Mouse (Mus musculus) Patski (cell line): Measurements from ENCODE around the gene Gm14226. TPM values are rescaled to one million over a fixed set of nuclear protein-coding genes. Genes with fewer than 3 reads are reported as not detected.
A peak's percentile ranks its signal among the peaks of the same experiment; 100 is the strongest.
"Not testable (repeated sequence)": the region's sequence is repeated elsewhere in the genome, so short reads cannot be mapped to it uniquely, and the experiment has no call there.

Experiments
- ATAC-seq: fragments of 100-300 bp; one replicate; pipeline ENCODE4 v1.8.0; 2021
- CTCF ChIA-PET: fragments of 350-600 bp; sonication (Branson Sonifier 250); formaldehyde crosslinking; loops from one replicate; lab custom pipeline; 2022; ENCODE audit warnings: inconsistent platforms; lab: Charles Lee
- POLR2A ChIA-PET: fragments of 350-600 bp; sonication (Branson Sonifier 250); formaldehyde crosslinking; loops from one replicate; lab custom pipeline; 2022; ENCODE audit warnings: antibody characterized with exemption, inconsistent platforms; lab: Charles Lee
- DNase-seq: peaks from one replicate; pipeline ENCODE4 v3.0.0-alpha.2; 2011; ENCODE audit warnings: low read depth, low spot score
- H3K27me3 ChIP-seq: fragments of 371-371 bp; one replicate; pipeline ENCODE4 v1.5.1; 2021
- CTCF ChIP-seq: fragments of 100-300 bp; IDR thresholded peaks from one replicate; pipeline ENCODE4 v1.5.1; 2021
- in situ Hi-C: fragments of 300-500 bp; cut with MboI; formaldehyde crosslinking; loops from 3 replicates; pipeline ENCODE4 v1.11.1; 2018; ENCODE audit warnings: low pct_unique_long_range_greater_than_20kb, mixed read lengths
- polyA plus RNA-seq: library from polyadenylated mRNA; unstranded; gene quantifications from one replicate; pipeline ENCODE4 v1.2.3, GENCODE M21; 2021

The Gm14226 gene
- polyA plus RNA-seq: 0.10 TPM

GRCm38 (mm10) chr2:155018251-155018755 is at the start of gene Gm14226:
Gene Gm14226, plus strand, starts transcription at chr2:155018266.
- ATAC-seq, CTCF ChIA-PET, DNase-seq, POLR2A ChIA-PET, in situ Hi-C loops: not testable (repeated sequence)
- peaks cover 16% of the 10 kb centered on the region for H3K27me3 ChIP-seq

GRCm38 (mm10) chr2:154969740-154970397 is 48.2 kb upstream of the Gm14226 start:
- H3K27me3 ChIP-seq, CTCF ChIA-PET, POLR2A ChIA-PET, DNase-seq, ATAC-seq: not testable (repeated sequence)
- in situ Hi-C loops: loop anchor here (5.0 to 10.0 kb wide), 2 partner anchors 53 to 65 kb away; no protein-coding TSS in a partner anchor

DNA sequence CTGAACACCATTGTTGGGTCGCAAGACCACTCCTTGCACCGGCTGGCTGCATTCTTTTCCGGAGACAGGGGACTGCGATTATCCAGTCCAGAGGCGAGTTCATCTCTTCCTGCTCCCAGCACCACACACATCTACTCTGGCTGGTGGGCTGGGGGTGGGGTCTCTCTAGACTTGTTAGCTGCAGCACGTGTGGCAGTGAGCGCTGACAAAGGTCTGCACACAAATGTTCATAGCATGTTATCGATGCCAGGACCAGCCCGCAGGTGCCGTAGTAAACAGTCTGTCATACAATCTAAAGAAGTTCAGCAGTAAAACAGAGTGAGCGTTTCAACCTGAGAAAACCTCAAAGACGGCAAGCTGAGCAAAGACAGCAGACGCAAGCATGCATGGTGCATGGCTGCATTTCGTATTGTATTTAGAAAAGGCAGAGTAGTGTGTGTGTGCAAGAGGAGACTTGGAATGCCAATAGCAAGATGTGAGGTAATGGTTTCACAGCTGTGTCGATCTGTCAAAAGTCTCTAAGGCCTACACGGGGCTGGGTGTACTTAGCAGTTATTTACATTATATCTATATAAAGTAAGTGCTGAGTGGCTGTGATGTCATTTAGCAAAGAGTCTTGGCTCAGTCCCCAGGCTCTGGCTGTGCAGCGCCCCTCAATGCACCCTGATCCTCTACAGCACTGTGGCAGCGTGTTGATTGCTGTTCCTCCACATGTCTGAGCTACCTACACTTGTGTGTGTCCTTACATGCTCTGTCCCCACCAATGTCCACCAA is 46.0 kb upstream of the Gm14226 start:
- no peaks in the 10 kb centered on the region for H3K27me3 ChIP-seq
- ChIA-PET CTCF (no interaction called here), POLR2A (no interaction called here)
- DNase-seq (no peak), ATAC-seq (no peak)
- in situ Hi-C loops: loop anchor here (5.0 to 10.0 kb wide), 2 partner anchors 55 to 63 kb away; no protein-coding TSS in a partner anchor
- TF ChIP-seq CTCF: no peak

- ATAC-seq (no peak), DNase-seq (no peak)
- ChIA-PET POLR2A (interaction anchor here (0.5 kb wide), 1 partner anchor 207 kb away, joined by 3 read pairs; no protein-coding TSS in a partner anchor), CTCF (no interaction called here)
- H3K27me3 ChIP-seq: peaks cover 9% of the 10 kb centered on the region
- in situ Hi-C loops: loop anchor here (5.0 to 10.0 kb wide), 2 partner anchors 56 to 62 kb away; no protein-coding TSS in a partner anchor
- TF ChIP-seq CTCF: no peak
Observed at GRCm38 (mm10) chr2:154972981-154973380, 45.1 kb upstream of the Gm14226 start.

- DNase-seq (no peak), ATAC-seq (no peak)
- POLR2A ChIA-PET: no interaction called here
- in situ Hi-C loops: no loop called here
- CTCF ChIA-PET: interaction anchor here (1.0 kb wide), 1 partner anchor 82 kb away, joined by 3 read pairs; no protein-coding TSS in a partner anchor
- peaks cover 25% of the 10 kb centered on the region for H3K27me3 ChIP-seq
- peak; percentile 51 for TF ChIP-seq CTCF
Observed at GRCm38 (mm10) chr2:154986609-154987008, 31.5 kb upstream of the Gm14226 start.

DNA sequence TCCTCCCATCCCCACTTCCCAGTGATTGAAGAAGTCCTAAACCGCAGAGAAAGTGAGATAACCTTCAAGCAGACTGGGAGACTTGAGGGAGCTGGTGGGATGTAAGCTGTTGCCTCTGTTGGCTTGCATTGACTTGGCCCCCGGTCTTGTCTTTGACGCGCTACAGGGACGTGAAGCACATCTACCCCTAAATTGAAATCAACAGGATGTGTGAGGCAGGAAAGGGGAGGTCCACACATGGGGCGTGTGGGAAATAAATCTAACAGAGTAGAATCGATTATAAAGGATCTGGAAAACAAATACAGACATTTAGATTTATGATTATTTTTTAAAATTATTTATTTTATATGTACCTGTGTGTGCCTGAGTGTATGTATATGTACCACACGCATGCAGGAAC is 26.7 kb upstream of the Gm14226 start:
- ChIA-PET CTCF (no interaction called here), POLR2A (no interaction called here)
- no peak for ATAC-seq
- in situ Hi-C loops: no loop called here
- H3K27me3 ChIP-seq: peaks cover 8% of the 10 kb centered on the region
- no peak for TF ChIP-seq CTCF
- DNase-seq: no peak

GRCm38 (mm10) chr2:154992083-154992482 is 26.0 kb upstream of the Gm14226 start:
- POLR2A ChIA-PET: no interaction called here
- ATAC-seq: no peak
- TF ChIP-seq CTCF: no peak
- peaks cover 8% of the 10 kb centered on the region for H3K27me3 ChIP-seq
- DNase-seq: no peak
- CTCF ChIA-PET: no interaction called here
- in situ Hi-C loops: no loop called here

DNA sequence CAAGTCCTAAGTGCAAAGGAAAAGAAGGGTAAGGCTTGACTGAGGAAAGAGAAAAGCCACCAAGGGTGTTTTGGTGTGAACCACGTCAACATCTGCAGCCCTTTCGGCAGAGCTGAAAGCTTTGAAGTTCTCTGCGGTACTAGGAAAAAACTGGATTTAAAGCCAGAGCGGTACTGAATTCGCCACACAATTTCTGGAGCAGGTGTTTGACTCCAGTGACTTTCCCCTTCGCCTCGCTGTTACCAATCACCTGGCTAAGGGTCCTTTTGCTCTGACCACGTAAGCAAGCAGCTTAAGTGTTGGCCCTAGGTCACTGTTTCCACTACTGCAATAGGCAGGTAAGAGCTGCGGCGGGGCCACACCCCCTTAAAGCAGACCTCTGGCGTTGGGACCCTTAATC is 12.6 kb upstream of the Gm14226 start:
- TF ChIP-seq CTCF: no peak
- POLR2A ChIA-PET: interaction anchor here (0.8 kb wide), 1 partner anchor 9 kb away, joined by 3 read pairs; no protein-coding TSS in a partner anchor
- CTCF ChIA-PET: no interaction called here
- in situ Hi-C loops: no loop called here
- ATAC-seq (no peak), DNase-seq (no peak)
- peaks cover 10% of the 10 kb centered on the region for H3K27me3 ChIP-seq

DNA sequence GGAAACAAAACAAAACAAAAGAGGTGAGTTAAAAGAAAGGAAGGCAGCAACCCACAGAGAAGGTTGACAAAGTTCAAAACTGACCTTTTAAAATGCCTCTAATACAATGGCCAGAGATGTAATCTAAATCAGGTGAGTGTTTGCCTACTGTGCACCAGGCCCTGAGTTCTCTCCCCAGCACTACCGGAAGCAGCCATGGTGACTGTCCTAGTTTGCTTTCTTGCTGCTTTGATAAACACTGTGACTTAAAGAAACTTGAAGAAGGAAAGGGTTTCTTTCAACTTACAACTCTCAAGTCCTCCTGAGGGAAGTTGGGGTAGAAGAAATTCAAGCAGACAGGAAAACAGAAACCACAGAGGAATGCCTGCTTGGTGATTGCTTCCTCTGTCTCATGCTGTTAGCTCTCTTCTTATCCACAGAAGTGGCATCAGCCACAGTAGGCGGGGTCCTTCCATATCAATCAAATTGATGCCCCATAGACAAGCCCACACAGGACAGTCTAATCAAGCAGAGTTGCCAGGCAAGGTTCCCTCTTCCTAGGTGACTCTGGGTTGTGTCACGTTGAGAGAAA is 6.9 kb upstream of the Gm14226 start:
- in situ Hi-C loops: no loop called here
- no peak for ATAC-seq
- CTCF ChIA-PET: no interaction called here

GRCm38 (mm10) chr2:155012991-155013390 is 5.1 kb upstream of the Gm14226 start:
- ChIA-PET POLR2A (no interaction called here), CTCF (no interaction called here)
- ATAC-seq: no peak
- in situ Hi-C loops: no loop called here
- DNase-seq: no peak
- H3K27me3 ChIP-seq: peaks cover 8% of the 10 kb centered on the region
- no peak for TF ChIP-seq CTCF

More for the DNA sequence above, 6.9 kb upstream of the Gm14226 start:
- TF ChIP-seq CTCF: no peak
- no peak for DNase-seq
- POLR2A ChIA-PET: no interaction called here
- peaks cover 11% of the 10 kb centered on the region for H3K27me3 ChIP-seq

- peaks cover 16% of the 10 kb centered on the region for H3K27me3 ChIP-seq
- in situ Hi-C loops, ATAC-seq, DNase-seq, POLR2A ChIA-PET, CTCF ChIA-PET: not testable (repeated sequence)
Observed at GRCm38 (mm10) chr2:155016751-155017150, 1.3 kb upstream of the Gm14226 start.
